Mouse (Mus musculus) MEL (cell line): ENCODE measurements around the gene Gys2.

Experiments used
- BHLHE40 ChIP-seq: IDR thresholded peaks from 2 replicates; pipeline ENCODE4 v1.6.1; 2012; ENCODE audit warnings: low read depth, mild to moderate bottlenecking, inconsistent platforms, low read length, improper control_type of control experiment, borderline replicate concordance
- CTCF ChIP-seq, 3 experiments: IDR thresholded peaks in 2 of 3; conservative IDR thresholded peaks in 1 of 3; 2 replicates each; pipeline ENCODE4 v1.5.1; 2011 to 2012; ENCODE audit warnings: low read length in 3 of 3, low read depth in 2 of 3, mild to moderate bottlenecking in 2 of 3, improper control_type of control experiment in 1 of 3, inconsistent platforms in 1 of 3, mixed read lengths in 1 of 3, moderate library complexity in 1 of 3; ENCODE audit not compliant: control insufficient read depth in 1 of 3, insufficient read depth in 1 of 3, poor library complexity in 1 of 3, severe bottlenecking in 1 of 3
- EP300 ChIP-seq, 2 experiments: IDR thresholded peaks; 2 replicates each; pipeline ENCODE4 v1.6.1; 2011; ENCODE audit warnings: improper control_type of control experiment in 2 of 2, low read length in 2 of 2, low read depth in 1 of 2, mild to moderate bottlenecking in 1 of 2
- MAX ChIP-seq: IDR thresholded peaks from 2 replicates; pipeline ENCODE4 v1.6.1; 2011; ENCODE audit warnings: low read length, improper control_type of control experiment
- POLR2A ChIP-seq, 2 experiments: IDR thresholded peaks; 2 replicates each; pipeline ENCODE4 v1.6.1; 2011 to 2012; ENCODE audit warnings: low read length in 2 of 2, mild to moderate bottlenecking in 2 of 2, control low read depth in 1 of 2, improper control_type of control experiment in 1 of 2, low read depth in 1 of 2, moderate library complexity in 1 of 2; ENCODE audit not compliant: control insufficient read depth in 1 of 2, insufficient read depth in 1 of 2, poor library complexity in 1 of 2
- POLR2AphosphoS5 ChIP-seq: IDR thresholded peaks from 2 replicates; pipeline ENCODE4 v1.6.1; 2012; ENCODE audit warnings: low read depth, borderline replicate concordance, mild to moderate bottlenecking, inconsistent platforms, low read length, moderate library complexity, mixed read lengths
- SIN3A ChIP-seq: IDR thresholded peaks from 2 replicates; pipeline ENCODE4 v1.6.1; 2012; ENCODE audit warnings: low read length, improper control_type of control experiment, inconsistent platforms
- TCF12 ChIP-seq: IDR thresholded peaks from 2 replicates; pipeline ENCODE4 v1.6.1; 2014; ENCODE audit warnings: low read depth, mild to moderate bottlenecking, inconsistent platforms, low read length, improper control_type of control experiment, moderate library complexity

DNA sequence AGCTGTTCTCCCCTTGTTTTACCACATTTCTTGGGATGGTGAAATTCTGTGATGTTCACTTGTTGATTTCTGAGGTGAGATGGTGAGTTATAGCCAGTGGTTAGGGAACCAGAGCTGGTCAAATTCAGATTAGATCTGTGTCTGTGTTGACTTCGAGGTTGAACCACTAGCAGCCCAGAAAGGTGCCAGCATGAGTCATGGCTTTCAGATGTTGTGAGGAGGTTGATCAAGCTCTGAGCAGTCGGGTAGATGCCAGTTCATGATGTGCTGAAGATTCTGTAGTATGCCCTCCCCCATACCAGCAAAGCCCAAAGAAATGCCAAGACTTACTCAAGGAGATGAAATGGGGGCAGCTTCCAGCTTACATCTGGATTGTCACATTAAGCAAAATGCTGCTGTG lies 83.8 kb downstream of the Gys2 start:
- TF ChIP-seq BHLHE40: no peak
- TF ChIP-seq EP300 (IDR thresholded peaks at IDR 0.05; ENCODE audit: low read depth in 1 of 2, low read length in 2 of 2): no peak
- TF ChIP-seq POLR2A (IDR thresholded peaks at IDR 0.05; ENCODE audit: control insufficient read depth in 1 of 2, insufficient read depth in 1 of 2, low read depth in 1 of 2, low read length in 2 of 2, poor library complexity in 1 of 2): no peak
- TF ChIP-seq SIN3A: no peak
- no peak for TF ChIP-seq POLR2AphosphoS5
- TF ChIP-seq MAX: no peak
- no peak for TF ChIP-seq CTCF (IDR thresholded peaks at IDR 0.05 in 2 of 3, conservative IDR thresholded peaks at IDR 0.05 in 1 of 3; ENCODE audit: control insufficient read depth in 1 of 3, insufficient read depth in 1 of 3, low read depth in 2 of 3, low read length in 3 of 3, poor library complexity in 1 of 3, severe bottlenecking in 1 of 3)
- TF ChIP-seq TCF12: no peak
